ENCODE assay signal across 11 mouse cellular contexts in genomic region chr2:30366203-30366602, GRCm38 (mm10). TPM values are rescaled to one million over a fixed set of nuclear protein-coding genes. Genes with fewer than 3 reads are reported as not detected.
A peak's percentile ranks its signal among the peaks of the same experiment; 100 is the strongest.
DNase-seq lines count a peak whose midpoint lies in the region; ATAC-seq and TF ChIP-seq lines count a peak whose summit lies in the region.
"Had no signal": no experiment of that assay in that cellular context is flagged by ENCODE, and none has a peak within 500 bp of the region (broad histone marks: within the 10 kb centered on the region; RNA-seq: fewer than 3 reads in every experiment).

No protein-coding gene starts in this region.

- ATAC-seq in heart, embryonic 13.5 days (ENCODE audit: extremely low read depth, insufficient number of reproducible peaks, low FRiP score, low TSS enrichment), result no peak
- no peak for ATAC-seq in lung, embryonic 16.5 days (ENCODE audit: low read depth)
- no peak for ATAC-seq in heart, postnatal 0 days (ENCODE audit: insufficient read depth, low read depth)
- ATAC-seq in monocyte, adult 5-6 weeks (replicated peaks; ENCODE audit: insufficient number of reproducible peaks, low FRiP score, low TSS enrichment, poor library complexity, severe bottlenecking), result no peak
- ATAC-seq: midbrain, embryonic 13.5 days had no signal

- DNase-seq in heart, adult 11 months, result no peak
- no peak for DNase-seq in lung, postnatal 25 days (ENCODE audit: low spot score)
- DNase-seq in heart, postnatal 0 days (ENCODE audit: low spot score), result no peak
- peak; percentile 48 for DNase-seq in lung, postnatal 36 days
- DNase-seq: adrenal gland, postnatal 25 days had no signal

- no peaks in the 10 kb centered on the region for H3K9me3 ChIP-seq in heart, embryonic 13.5 days
- H3K9me3 ChIP-seq in lung, embryonic 16.5 days (ENCODE audit: control insufficient read depth, low read length), result no peaks in the 10 kb centered on the region
- H3K9me3 ChIP-seq in heart, postnatal 0 days (replicated peaks; ENCODE audit: control insufficient read depth, low read length), result no peaks in the 10 kb centered on the region
- H3K9me3 ChIP-seq: liver, embryonic 15.5 days; midbrain, embryonic 13.5 days; neural tube, embryonic 12.5 days had no signal

- 42% methylated on average over 5 of the region's 5 CpGs for WGBS in heart, embryonic 13.5 days
- WGBS in lung, embryonic 16.5 days, result 44% methylated on average over 5 of the region's 5 CpGs
- 23% methylated on average over 5 of the region's 5 CpGs for WGBS in heart, postnatal 0 days

- TF ChIP-seq CTCF in heart, postnatal 0 days (IDR thresholded peaks at IDR 0.05; ENCODE audit: low read depth), result peak; percentile 33

- H3K27me3 ChIP-seq in heart, embryonic 13.5 days (replicated peaks), result no peaks in the 10 kb centered on the region
- no peaks in the 10 kb centered on the region for H3K27me3 ChIP-seq in lung, embryonic 16.5 days (ENCODE audit: control insufficient read depth, insufficient read depth, low read depth, low read length)
- H3K27me3 ChIP-seq in heart, postnatal 0 days (ENCODE audit: control insufficient read depth, insufficient read depth, low read length), result no peaks in the 10 kb centered on the region
- H3K27me3 ChIP-seq: liver, embryonic 15.5 days; midbrain, embryonic 13.5 days; neural tube, embryonic 12.5 days had no signal

- peak overlapping the region; percentile 85 for H3K4me2 ChIP-seq in heart, embryonic 13.5 days
- H3K4me2 ChIP-seq in lung, embryonic 16.5 days (ENCODE audit: low read depth, low read length), result no peak overlapping the region
- peak overlapping the region; percentile 84 for H3K4me2 ChIP-seq in heart, postnatal 0 days (ENCODE audit: low read depth, low read length)

- H3K4me3 ChIP-seq in heart, embryonic 13.5 days, result peak overlapping the region; percentile 85; the same call in 1 of the 2 replicates
- no peak overlapping the region for H3K4me3 ChIP-seq in lung, embryonic 16.5 days (ENCODE audit: low read length)
- H3K4me3 ChIP-seq in heart, postnatal 0 days (ENCODE audit: low read depth, low read length), result 0 out of 2 replicates have a peak overlapping the region, but pooled peaks have one; percentile 91
- H3K4me3 ChIP-seq: liver, embryonic 15.5 days; midbrain, embryonic 13.5 days; neural tube, embryonic 12.5 days had no signal

- H3K36me3 ChIP-seq in heart, embryonic 13.5 days, result peaks cover 48% of the 10 kb centered on the region
- peaks cover 29% of the 10 kb centered on the region for H3K36me3 ChIP-seq in lung, embryonic 16.5 days (ENCODE audit: control insufficient read depth, insufficient read depth, low read length)
- H3K36me3 ChIP-seq in heart, postnatal 0 days (replicated peaks; ENCODE audit: control insufficient read depth, insufficient read depth, low read length), result peaks cover 44% of the 10 kb centered on the region

- TF ChIP-seq EP300 in heart, postnatal 0 days (IDR thresholded peaks at IDR 0.05; ENCODE audit: low read depth), result no peak

- peak overlapping the region; percentile 85; the same call in 1 of the 2 replicates for H3K9ac ChIP-seq in heart, embryonic 13.5 days
- no peak overlapping the region for H3K9ac ChIP-seq in lung, embryonic 16.5 days (ENCODE audit: low read length)
- no peak overlapping the region for H3K9ac ChIP-seq in heart, postnatal 0 days (replicated peaks; ENCODE audit: low read depth, low read length)
- H3K9ac ChIP-seq: liver, embryonic 15.5 days; neural tube, embryonic 12.5 days had no signal

- H3K4me1 ChIP-seq in heart, embryonic 13.5 days, result peaks cover 25% of the 10 kb centered on the region
- H3K4me1 ChIP-seq in lung, embryonic 16.5 days (replicated peaks; ENCODE audit: control insufficient read depth, insufficient read depth, low read length), result peaks cover 12% of the 10 kb centered on the region
- peaks cover 13% of the 10 kb centered on the region; the same call in 1 of the 2 replicates for H3K4me1 ChIP-seq in heart, postnatal 0 days (ENCODE audit: control insufficient read depth, insufficient read depth)

- H3K27ac ChIP-seq in heart, embryonic 13.5 days (replicated peaks), result peak overlapping the region; percentile 90; the same call in 1 of the 2 replicates
- H3K27ac ChIP-seq in lung, embryonic 16.5 days (ENCODE audit: low read length), result peak overlapping the region; percentile 36; the same call in 1 of the 2 replicates
- H3K27ac ChIP-seq in heart, postnatal 0 days (ENCODE audit: low read depth), result peak overlapping the region; percentile 46
- H3K27ac ChIP-seq: liver, embryonic 15.5 days; midbrain, embryonic 13.5 days; neural tube, embryonic 12.5 days had no signal

RNA-seq across cellular contexts. Expression of gene Miga2, which starts 2.2 kb away (rescaled TPM):
- polyA plus RNA-seq in heart, embryonic 13.5 days (2015; fragmentation: Nextera tagmentation; extraction: Ambion mirVana), result 28.9 and 31.4 TPM in 2 replicates
- 23.4 and 24.8 TPM in 2 replicates for polyA plus RNA-seq in lung, embryonic 16.5 days (2015; fragmentation: Nextera tagmentation; extraction: Ambion mirVana)
- total RNA-seq in heart, postnatal 0 days (2014; rRNA removed; ENCODE audit: low replicate concordance), result 82.6 and 105 TPM in 2 replicates
- 31.9 and 32.6 TPM in 2 replicates for polyA plus RNA-seq in heart, postnatal 0 days (2015; fragmentation: Nextera tagmentation; extraction: Ambion mirVana)
- 6.9 to 14.1 TPM in 2 of 3 replicates, not detected in the other for total RNA-seq in monocyte, adult 5-6 weeks (2017)

RNA-seq across cellular contexts. Expression of gene Sh3glb2, which starts 7.1 kb away (rescaled TPM):
- polyA plus RNA-seq in heart, embryonic 13.5 days (2015; fragmentation: Nextera tagmentation; extraction: Ambion mirVana), result 122 and 124 TPM in 2 replicates
- polyA plus RNA-seq in lung, embryonic 16.5 days (2015; fragmentation: Nextera tagmentation; extraction: Ambion mirVana), result 81.5 and 83.9 TPM in 2 replicates
- total RNA-seq in heart, postnatal 0 days (2014; rRNA removed; ENCODE audit: low replicate concordance), result 204 and 234 TPM in 2 replicates
- 89.5 and 93.8 TPM in 2 replicates for polyA plus RNA-seq in heart, postnatal 0 days (2015; fragmentation: Nextera tagmentation; extraction: Ambion mirVana)
- 34.7 to 65.9 TPM (median 40.3 TPM) in 3 replicates for total RNA-seq in monocyte, adult 5-6 weeks (2017)

RNA-seq across cellular contexts. Expression of gene Dolpp1, which starts 25.9 kb away (rescaled TPM):
- 18.8 and 23.2 TPM in 2 replicates for polyA plus RNA-seq in heart, embryonic 13.5 days (2015; fragmentation: Nextera tagmentation; extraction: Ambion mirVana)
- 49.6 and 52.6 TPM in 2 replicates for polyA plus RNA-seq in lung, embryonic 16.5 days (2015; fragmentation: Nextera tagmentation; extraction: Ambion mirVana)
- 40.6 and 56.4 TPM in 2 replicates for total RNA-seq in heart, postnatal 0 days (2014; rRNA removed; ENCODE audit: low replicate concordance)
- 14.4 and 15.0 TPM in 2 replicates for polyA plus RNA-seq in heart, postnatal 0 days (2015; fragmentation: Nextera tagmentation; extraction: Ambion mirVana)
- total RNA-seq in monocyte, adult 5-6 weeks (2017), result 11.3 to 25.4 TPM (median 19.3 TPM) in 3 replicates

RNA-seq across cellular contexts. Expression of gene Crat, which starts 49.4 kb away (rescaled TPM):
- 74.5 and 76.8 TPM in 2 replicates for polyA plus RNA-seq in heart, embryonic 13.5 days (2015; fragmentation: Nextera tagmentation; extraction: Ambion mirVana)
- polyA plus RNA-seq in lung, embryonic 16.5 days (2015; fragmentation: Nextera tagmentation; extraction: Ambion mirVana), result 39.3 and 42.4 TPM in 2 replicates
- total RNA-seq in heart, postnatal 0 days (2014; rRNA removed; ENCODE audit: low replicate concordance), result 351 and 413 TPM in 2 replicates
- 263 and 266 TPM in 2 replicates for polyA plus RNA-seq in heart, postnatal 0 days (2015; fragmentation: Nextera tagmentation; extraction: Ambion mirVana)
- 5.1 to 16.4 TPM (median 6.8 TPM) in 3 replicates for total RNA-seq in monocyte, adult 5-6 weeks (2017)

RNA-seq across cellular contexts. Expression of gene Ptpa, which starts 49.6 kb away (rescaled TPM):
- 100.0 and 109 TPM in 2 replicates for polyA plus RNA-seq in heart, embryonic 13.5 days (2015; fragmentation: Nextera tagmentation; extraction: Ambion mirVana)
- 163 TPM in 2 replicates for polyA plus RNA-seq in lung, embryonic 16.5 days (2015; fragmentation: Nextera tagmentation; extraction: Ambion mirVana)
- total RNA-seq in heart, postnatal 0 days (2014; rRNA removed; ENCODE audit: low replicate concordance), result 109 and 112 TPM in 2 replicates
- 92.4 TPM in 2 replicates for polyA plus RNA-seq in heart, postnatal 0 days (2015; fragmentation: Nextera tagmentation; extraction: Ambion mirVana)
- 23.0 to 45.8 TPM (median 34.5 TPM) in 3 replicates for total RNA-seq in monocyte, adult 5-6 weeks (2017)

Comparison
In these comparisons a context has a peak if more than half of its experiments do, and no peak if none do; other contexts are left out.
1. H3K27ac ChIP-seq: peak in every context shown above with its lines; median percentile 90 in heart, embryonic 13.5 days; 46 in heart, postnatal 0 days; 36 in lung, embryonic 16.5 days.